Mouse (Mus musculus): ENCODE measurements at regions not wholly inside any gene's neighbourhood (a gene's known extent, or its start where the extent isn't known, plus 50 kb on each side); places are given as distances from the start of the nearest gene placed in this dataset.

GRCm38 (mm10) chr12:71441272-71441671, 131.6 kb downstream of the Dact1 start:
- no peak for ATAC-seq
- Histone ChIP-seq H3K27me3 (ENCODE audit: insufficient read depth, low read length) (no peaks in the 10 kb centered on the region), H3K4me2 (ENCODE audit: low read depth, low read length) (no peak overlapping the region), H3K36me3 (ENCODE audit: insufficient read depth, low read length) (no peaks in the 10 kb centered on the region), H3K27ac (no peak overlapping the region), H3K4me3 (ENCODE audit: low read length) (no peak overlapping the region), H3K9ac (replicated peaks; ENCODE audit: low read length) (no peak overlapping the region), H3K9me3 (ENCODE audit: low read length) (no peaks in the 10 kb centered on the region), H3K4me1 (ENCODE audit: insufficient read depth, low read length) (no peaks in the 10 kb centered on the region)
- no peak for TF ChIP-seq CTCF (IDR thresholded peaks at IDR 0.05; ENCODE audit: low read depth)
- 95% methylated on average over 5 of the region's 5 CpGs for WGBS
- DNase-seq (ENCODE audit: low spot score): no peak

DNA sequence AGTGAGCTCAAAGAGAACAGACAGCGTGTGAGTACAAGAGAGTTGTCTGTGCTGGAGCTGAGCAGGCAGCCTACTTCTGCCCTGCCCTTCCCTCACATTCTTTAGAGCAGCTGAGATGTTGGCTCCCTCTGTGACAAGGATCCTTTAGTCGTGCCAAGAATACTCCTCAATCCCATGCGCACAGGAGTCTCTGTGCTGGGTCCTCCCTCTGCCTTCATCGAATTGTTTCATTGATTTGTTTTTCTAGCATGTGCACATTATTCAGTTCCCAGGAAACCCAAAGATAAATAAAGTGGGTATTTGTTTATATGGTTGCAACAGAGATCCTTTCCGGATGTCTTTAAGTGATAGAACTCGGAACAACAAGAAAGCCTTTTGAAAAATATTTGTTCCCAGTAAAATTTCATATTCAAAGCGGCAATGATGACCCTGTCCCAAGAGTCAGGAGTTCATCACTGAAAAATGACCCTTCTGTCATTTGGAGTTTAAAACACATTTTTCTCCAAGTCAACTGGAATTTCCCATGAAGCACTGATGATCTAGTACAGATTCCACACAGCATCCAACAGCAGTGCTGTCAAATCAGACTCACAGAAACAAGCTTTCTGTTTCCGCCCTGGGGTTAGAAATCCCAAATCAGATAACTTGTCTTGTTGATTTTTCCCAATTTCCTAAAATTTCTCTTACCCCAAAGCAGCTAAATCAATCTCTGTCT, 136.7 kb downstream of the Dact1 start:
- DNase-seq (ENCODE audit: low spot score): no peak
- ATAC-seq: no peak
- TF ChIP-seq CTCF (IDR thresholded peaks at IDR 0.05; ENCODE audit: low read depth): no peak
- Histone ChIP-seq H3K4me2 (ENCODE audit: low read depth, low read length) (no peak overlapping the region), H3K4me3 (ENCODE audit: low read length) (no peak overlapping the region), H3K4me1 (ENCODE audit: insufficient read depth, low read length) (no peaks in the 10 kb centered on the region), H3K27ac (no peak overlapping the region), H3K27me3 (ENCODE audit: insufficient read depth, low read length) (no peaks in the 10 kb centered on the region), H3K9ac (replicated peaks; ENCODE audit: low read length) (no peak overlapping the region), H3K36me3 (ENCODE audit: insufficient read depth, low read length) (no peaks in the 10 kb centered on the region), H3K9me3 (ENCODE audit: low read length) (no peaks in the 10 kb centered on the region)
- WGBS: 56% methylated on average over 8 of the region's 8 CpGs

DNA sequence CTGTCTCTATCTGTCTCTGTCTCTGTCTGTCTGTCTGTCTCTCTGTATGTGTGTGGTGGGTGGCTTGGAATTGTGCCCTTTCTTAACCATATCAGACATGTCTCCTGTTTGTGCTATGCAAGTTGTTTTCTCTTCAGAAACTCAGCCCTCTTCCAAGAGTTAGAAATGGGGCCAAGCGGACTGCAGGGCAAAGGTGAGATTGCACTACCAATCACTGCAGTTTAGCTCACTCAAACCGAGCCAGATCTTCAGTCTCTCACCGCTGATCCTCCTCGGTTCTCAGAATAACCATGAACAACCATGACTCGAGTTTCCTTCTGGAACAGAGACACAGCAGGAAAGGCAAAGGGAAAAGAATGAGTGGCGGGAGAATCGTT, 137.2 kb downstream of the Dact1 start:
- Histone ChIP-seq H3K27me3 (ENCODE audit: insufficient read depth, low read length) (no peaks in the 10 kb centered on the region), H3K9me3 (ENCODE audit: low read length) (no peaks in the 10 kb centered on the region), H3K27ac (no peak overlapping the region), H3K4me2 (ENCODE audit: low read depth, low read length) (no peak overlapping the region), H3K4me3 (ENCODE audit: low read length) (no peak overlapping the region), H3K9ac (replicated peaks; ENCODE audit: low read length) (no peak overlapping the region), H3K4me1 (ENCODE audit: insufficient read depth, low read length) (no peaks in the 10 kb centered on the region), H3K36me3 (ENCODE audit: insufficient read depth, low read length) (no peaks in the 10 kb centered on the region)
- TF ChIP-seq CTCF (IDR thresholded peaks at IDR 0.05; ENCODE audit: low read depth): no peak
- ATAC-seq (no peak), DNase-seq (ENCODE audit: low spot score) (no peak)
- WGBS: 28% methylated on average over 7 of the region's 7 CpGs

DNA sequence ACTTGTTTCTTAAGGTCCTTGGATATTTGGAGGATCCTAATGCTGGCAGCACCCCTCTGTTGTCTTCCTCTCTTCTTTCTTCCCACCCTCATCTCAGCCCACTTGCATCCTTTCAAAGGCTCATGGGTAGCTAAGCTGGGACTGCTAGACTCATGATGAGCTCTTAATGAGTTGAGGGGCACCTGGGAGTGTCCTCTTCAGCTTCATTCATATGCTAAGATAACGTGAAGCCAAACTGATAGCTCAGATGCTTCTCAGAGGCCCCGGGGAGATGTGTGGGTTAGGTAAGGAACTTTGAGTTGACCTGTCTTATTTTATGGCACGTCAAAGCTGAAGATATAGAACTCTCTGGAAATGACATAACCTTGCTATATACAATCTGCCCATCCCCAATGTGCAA, 139.3 kb downstream of the Dact1 start:
- Histone ChIP-seq H3K27me3 (ENCODE audit: insufficient read depth, low read length) (no peaks in the 10 kb centered on the region), H3K9ac (replicated peaks; ENCODE audit: low read length) (no peak overlapping the region), H3K9me3 (ENCODE audit: low read length) (no peaks in the 10 kb centered on the region), H3K4me1 (ENCODE audit: insufficient read depth, low read length) (no peaks in the 10 kb centered on the region), H3K4me3 (ENCODE audit: low read length) (no peak overlapping the region), H3K27ac (no peak overlapping the region), H3K36me3 (ENCODE audit: insufficient read depth, low read length) (no peaks in the 10 kb centered on the region), H3K4me2 (ENCODE audit: low read depth, low read length) (no peak overlapping the region)
- no peak for TF ChIP-seq CTCF (IDR thresholded peaks at IDR 0.05; ENCODE audit: low read depth)
- WGBS: 65% methylated on average over 3 of the region's 3 CpGs
- no peak for DNase-seq (ENCODE audit: low spot score)
- ATAC-seq: no peak

GRCm38 (mm10) chr12:71450128-71450527, 140.4 kb downstream of the Dact1 start:
- 43% methylated on average over 4 of the region's 4 CpGs for WGBS
- no peak overlapping the region for H3K27ac ChIP-seq

GRCm38 (mm10) chr12:71450680-71451463, 141.2 kb downstream of the Dact1 start:
- Histone ChIP-seq H3K36me3 (ENCODE audit: insufficient read depth, low read length) (no peaks in the 10 kb centered on the region), H3K4me1 (ENCODE audit: insufficient read depth, low read length) (no peaks in the 10 kb centered on the region), H3K4me2 (ENCODE audit: low read depth, low read length) (no peak overlapping the region), H3K27me3 (ENCODE audit: insufficient read depth, low read length) (no peaks in the 10 kb centered on the region), H3K27ac (no peak overlapping the region), H3K9ac (replicated peaks; ENCODE audit: low read length) (no peak overlapping the region), H3K9me3 (ENCODE audit: low read length) (no peaks in the 10 kb centered on the region), H3K4me3 (ENCODE audit: low read length) (no peak overlapping the region)
- ATAC-seq: no peak
- no peak for DNase-seq (ENCODE audit: low spot score)
- TF ChIP-seq CTCF (IDR thresholded peaks at IDR 0.05; ENCODE audit: low read depth): no peak
- WGBS: 85% methylated on average over 14 of the region's 14 CpGs

More at GRCm38 (mm10) chr12:71450128-71450527, 140.4 kb downstream of the Dact1 start:
- Histone ChIP-seq H3K4me1 (ENCODE audit: insufficient read depth, low read length) (no peaks in the 10 kb centered on the region), H3K4me3 (ENCODE audit: low read length) (no peak overlapping the region), H3K9ac (replicated peaks; ENCODE audit: low read length) (no peak overlapping the region), H3K36me3 (ENCODE audit: insufficient read depth, low read length) (no peaks in the 10 kb centered on the region), H3K27me3 (ENCODE audit: insufficient read depth, low read length) (no peaks in the 10 kb centered on the region), H3K9me3 (ENCODE audit: low read length) (no peaks in the 10 kb centered on the region), H3K4me2 (ENCODE audit: low read depth, low read length) (no peak overlapping the region)
- DNase-seq (ENCODE audit: low spot score): no peak
- TF ChIP-seq CTCF (IDR thresholded peaks at IDR 0.05; ENCODE audit: low read depth): no peak
- no peak for ATAC-seq

- 62% methylated on average over 6 of the region's 6 CpGs for WGBS
These were observed 147.2 kb downstream of the Dact1 start for GRCm38 (mm10) chr12:71456900-71457299.

More at GRCm38 (mm10) chr12:71456900-71457299, 147.2 kb downstream of the Dact1 start:
- no peak overlapping the region for H3K4me3 ChIP-seq (ENCODE audit: low read length)
- no peak for TF ChIP-seq CTCF (IDR thresholded peaks at IDR 0.05; ENCODE audit: low read depth)
- no peaks in the 10 kb centered on the region for H3K4me1 ChIP-seq (ENCODE audit: insufficient read depth, low read length)
- DNase-seq (ENCODE audit: low spot score) (no peak), ATAC-seq (no peak)
- H3K9ac ChIP-seq (replicated peaks; ENCODE audit: low read length): no peak overlapping the region
- no peaks in the 10 kb centered on the region for H3K36me3 ChIP-seq (ENCODE audit: insufficient read depth, low read length)
- H3K27me3 ChIP-seq (ENCODE audit: insufficient read depth, low read length): no peaks in the 10 kb centered on the region
- H3K9me3 ChIP-seq (ENCODE audit: low read length): no peaks in the 10 kb centered on the region
- no peak overlapping the region for H3K27ac ChIP-seq
- no peak overlapping the region for H3K4me2 ChIP-seq (ENCODE audit: low read depth, low read length)
